Mouse (Mus musculus) heart, postnatal 0 days (tissue): ENCODE data around the gene Snrk.

ENCODE experiments used
- CTCF ChIP-seq: IDR thresholded peaks from 2 replicates; pipeline ENCODE4 v1.5.1; 2016; ENCODE audit warnings: antibody characterized with exemption, control low read depth, low read depth
- EP300 ChIP-seq: IDR thresholded peaks from 2 replicates; pipeline ENCODE4 v1.6.1; 2016; ENCODE audit warnings: antibody characterized with exemption, low read depth

DNA sequence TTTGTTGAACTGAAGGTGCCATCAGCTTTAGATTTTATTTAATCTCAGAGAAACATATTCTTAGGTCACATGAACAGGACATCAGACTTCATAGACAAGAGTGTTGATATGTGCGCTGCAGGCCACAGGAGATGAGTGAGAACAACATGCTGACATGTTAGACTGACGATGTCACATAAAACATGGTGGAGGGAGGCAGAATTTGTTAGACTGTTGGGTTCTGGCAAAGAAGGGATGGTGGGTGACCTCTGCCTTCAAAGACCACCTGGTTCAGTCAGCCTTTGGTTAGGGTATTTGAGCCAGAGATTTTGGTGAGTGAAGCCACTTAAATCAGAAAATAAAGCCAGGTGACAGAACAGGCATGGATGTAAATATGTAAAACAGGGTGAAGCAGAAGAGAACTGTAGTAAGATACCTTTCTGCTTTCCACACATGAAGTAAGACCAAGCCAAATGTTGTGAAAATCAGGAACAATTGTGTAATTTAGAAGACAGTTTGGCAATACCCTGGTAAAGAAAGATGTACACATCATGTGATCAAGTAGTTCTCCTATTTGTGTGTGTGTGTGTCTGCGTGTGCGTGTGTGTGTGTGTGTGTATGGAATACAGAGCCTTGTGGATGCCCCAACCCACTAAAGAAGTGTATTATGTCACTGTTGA lies 21.4 kb downstream of the Snrk start:
- TF ChIP-seq CTCF (no peak), EP300 (no peak)
